Mouse (Mus musculus) kidney, postnatal 10 days (tissue): ENCODE data around the gene Tspan4.
"Not testable (repeated sequence)": the region's sequence is repeated elsewhere in the genome, so short reads cannot be mapped to it uniquely, and the experiment has no call there.

Experiments used
- DNase-seq: peaks from one replicate; pipeline ENCODE4 v3.0.0; 2021; ENCODE audit warnings: mixed read lengths

The Tspan4 gene

DNA sequence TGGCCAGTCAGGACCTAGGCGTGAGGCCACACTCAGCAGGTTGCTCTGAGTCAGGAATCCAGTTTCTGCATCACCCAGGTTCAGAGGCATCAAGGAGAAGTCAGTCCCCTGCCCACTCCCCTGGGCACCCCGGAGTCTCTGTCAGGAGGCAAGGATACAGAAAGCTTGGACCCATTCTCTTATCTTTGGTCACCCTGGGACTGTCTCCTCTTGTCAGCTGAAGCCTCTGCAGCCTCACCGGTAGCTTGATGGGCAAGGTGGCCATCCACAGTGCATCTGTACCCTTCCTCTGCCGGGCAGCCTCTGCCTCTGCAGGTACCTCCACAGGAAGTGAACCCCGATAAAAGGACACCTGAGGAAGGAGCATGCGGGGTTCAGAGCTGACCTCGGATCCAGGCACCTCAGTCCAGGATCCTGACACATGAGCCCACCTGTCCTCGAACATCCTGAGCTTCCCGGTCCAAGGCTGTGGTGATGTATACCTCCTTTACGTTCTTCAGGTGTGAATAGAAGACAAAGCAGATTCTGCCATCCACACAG lies 35.8 kb upstream of the Tspan4 start:
- DNase-seq, result no peak

DNA sequence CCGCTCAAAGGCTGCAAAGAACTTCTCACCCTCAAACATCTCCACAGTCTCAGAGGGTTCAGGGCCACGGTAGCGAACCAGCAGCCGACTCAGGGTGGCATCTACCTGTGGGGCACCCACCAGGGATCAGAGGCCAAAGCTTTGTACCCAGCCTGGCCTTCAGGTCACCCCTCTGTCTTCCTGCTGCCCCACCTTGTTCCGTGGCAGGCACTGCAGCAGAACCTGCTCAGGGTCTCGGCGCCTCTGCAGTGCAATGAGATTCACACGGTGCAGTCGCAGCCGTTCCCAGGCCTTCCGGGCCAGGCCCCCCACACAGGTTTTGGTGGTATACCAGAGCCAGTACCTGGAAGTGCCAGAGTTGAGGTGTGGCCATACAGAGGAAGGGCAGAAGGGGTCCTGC lies 35.2 kb upstream of the Tspan4 start:
- no peak for DNase-seq

DNA sequence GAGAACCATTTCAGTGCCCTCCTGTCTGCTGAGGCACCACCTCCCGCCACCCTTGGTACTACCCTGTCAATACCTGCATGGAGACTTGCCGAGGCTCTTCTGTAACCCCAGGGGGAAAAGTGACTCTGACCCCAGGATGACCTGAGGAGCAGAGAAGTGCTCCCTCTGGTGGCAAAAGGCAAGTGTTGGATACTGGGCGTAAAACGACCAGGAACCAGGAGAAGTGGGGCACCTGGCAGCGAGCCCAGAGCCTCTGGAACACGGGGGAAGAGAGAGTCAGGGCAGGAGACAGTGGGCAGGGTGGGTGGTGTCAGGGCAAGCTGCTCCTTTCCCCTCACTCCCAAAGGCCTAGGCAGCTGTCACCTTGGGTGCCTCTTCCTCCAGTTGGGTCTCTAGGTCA lies 34.4 kb upstream of the Tspan4 start:
- peak; percentile 84 for DNase-seq

DNA sequence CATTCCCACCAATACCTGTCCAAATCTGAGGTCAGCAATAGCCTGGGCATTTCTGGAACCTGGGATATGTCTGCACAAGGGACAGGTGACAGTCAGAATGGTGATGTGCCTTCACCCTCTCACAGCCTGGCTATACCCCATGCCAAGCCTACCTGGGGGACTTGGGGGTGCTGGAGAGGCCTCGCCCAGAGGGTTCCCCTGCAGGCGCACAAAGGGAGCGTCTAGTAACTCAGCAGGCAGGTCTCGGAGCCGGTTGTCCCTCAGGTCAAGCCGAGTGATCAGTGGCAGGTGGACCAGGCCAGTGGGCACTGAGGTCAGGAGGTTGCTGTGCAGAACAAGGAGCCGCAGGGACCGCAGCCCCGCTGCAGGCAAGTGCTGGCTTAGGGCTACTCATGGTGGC lies 33.6 kb upstream of the Tspan4 start:
- no peak for DNase-seq

DNA sequence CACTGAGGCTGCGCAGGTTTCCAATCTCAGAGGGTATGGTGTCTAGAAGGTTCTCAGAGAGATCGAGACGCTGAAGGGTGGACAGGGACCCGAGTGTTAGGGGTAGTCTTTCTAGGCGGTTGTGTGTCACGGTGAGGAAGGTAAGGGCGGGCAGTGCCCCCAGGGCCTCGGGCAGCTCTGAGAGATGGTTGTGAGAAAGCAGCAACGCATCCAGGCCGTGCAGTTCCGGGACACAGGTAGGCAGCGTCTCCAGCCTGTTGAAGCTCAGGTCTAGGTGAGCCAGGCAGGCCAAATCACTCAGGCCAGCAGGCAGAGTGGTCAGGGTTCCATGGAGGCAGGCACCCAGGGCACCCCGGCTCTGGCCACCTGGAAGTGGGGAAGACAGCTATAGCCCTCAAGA lies 32.8 kb upstream of the Tspan4 start:
- DNase-seq, result no peak

DNA sequence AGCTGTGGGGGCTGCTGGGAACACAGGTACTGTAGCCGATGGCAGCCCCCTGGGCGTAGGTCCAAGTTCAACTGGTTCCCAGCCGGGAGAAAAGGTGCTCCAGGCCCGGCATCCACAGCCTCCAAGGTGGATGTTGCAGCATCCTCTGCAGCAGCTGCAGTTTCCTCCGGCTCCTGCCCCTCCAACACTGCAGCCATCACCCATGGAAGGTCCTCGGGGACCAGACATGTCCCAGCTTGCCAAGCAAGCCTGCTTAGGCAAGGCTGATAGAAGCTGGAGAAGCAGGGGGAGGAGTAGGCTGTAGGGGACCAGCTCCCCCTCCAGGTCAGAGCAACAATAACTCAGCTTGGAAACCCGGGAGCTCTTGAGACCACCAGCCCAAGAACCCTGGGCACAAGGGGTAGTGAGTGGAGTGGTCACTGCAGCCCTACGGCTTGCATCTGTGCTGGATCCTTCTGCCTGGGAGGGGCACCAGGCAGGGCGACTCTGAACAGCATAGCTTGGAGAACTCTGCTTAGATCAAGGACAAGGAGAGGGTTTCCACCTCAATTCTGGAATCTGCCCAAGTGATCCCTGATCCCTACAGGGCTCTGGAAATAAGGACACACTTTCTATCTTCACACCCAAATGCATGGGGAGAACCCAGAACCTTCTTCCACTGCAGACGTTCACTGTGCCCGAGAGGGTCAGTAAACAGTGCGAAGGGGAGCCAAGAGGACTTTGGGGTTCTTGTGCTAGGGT lies 31.8 kb upstream of the Tspan4 start:
- peak; percentile 47 for DNase-seq

DNA sequence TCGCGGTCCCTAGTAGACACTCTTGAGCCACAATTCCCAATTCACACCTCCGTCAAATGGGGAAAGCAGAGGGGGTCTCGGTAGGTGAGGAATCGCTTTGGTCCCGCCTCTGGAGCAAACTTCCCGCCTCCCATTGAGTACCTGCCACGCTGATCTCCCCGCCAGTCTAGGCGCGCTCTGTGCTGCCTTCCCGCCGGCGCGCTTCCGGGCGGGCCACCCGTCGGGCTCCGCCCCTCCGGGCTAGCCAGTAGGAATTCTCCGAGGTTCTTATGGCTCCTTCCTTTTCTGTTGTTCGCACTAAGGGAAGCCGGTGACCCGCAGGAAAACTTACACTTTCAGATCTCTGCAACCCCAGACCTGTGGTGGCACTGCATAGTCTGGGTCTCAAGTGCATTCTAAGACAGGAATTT lies 31.2 kb upstream of the Tspan4 start, which contains the start of gene Pidd1:
TSS of gene Pidd1 (minus strand) at position 198 of the 410 bp plus-strand sequence.
- DNase-seq, result peak; percentile 84

DNA sequence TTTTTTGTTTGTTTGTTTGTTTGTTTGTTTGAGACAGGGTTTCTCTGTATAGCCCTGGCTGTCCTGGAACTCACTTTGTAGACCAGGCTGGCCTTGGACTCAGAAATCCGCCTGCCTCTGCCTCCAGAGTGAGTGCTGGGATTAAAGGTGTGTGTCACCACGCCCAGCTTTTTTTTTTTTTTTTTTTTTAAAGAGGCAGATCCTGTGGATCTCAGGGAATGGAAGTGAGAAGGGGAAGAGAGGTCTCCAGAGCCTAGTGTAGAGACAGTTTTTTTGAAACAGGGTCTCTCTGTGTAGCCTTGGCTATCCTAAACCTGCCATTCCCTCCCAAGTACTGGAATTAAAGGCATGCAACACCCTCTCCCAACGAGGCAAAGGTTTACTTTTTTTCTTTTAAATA lies 28.7 kb upstream of the Tspan4 start:
- not testable (repeated sequence) for DNase-seq

DNA sequence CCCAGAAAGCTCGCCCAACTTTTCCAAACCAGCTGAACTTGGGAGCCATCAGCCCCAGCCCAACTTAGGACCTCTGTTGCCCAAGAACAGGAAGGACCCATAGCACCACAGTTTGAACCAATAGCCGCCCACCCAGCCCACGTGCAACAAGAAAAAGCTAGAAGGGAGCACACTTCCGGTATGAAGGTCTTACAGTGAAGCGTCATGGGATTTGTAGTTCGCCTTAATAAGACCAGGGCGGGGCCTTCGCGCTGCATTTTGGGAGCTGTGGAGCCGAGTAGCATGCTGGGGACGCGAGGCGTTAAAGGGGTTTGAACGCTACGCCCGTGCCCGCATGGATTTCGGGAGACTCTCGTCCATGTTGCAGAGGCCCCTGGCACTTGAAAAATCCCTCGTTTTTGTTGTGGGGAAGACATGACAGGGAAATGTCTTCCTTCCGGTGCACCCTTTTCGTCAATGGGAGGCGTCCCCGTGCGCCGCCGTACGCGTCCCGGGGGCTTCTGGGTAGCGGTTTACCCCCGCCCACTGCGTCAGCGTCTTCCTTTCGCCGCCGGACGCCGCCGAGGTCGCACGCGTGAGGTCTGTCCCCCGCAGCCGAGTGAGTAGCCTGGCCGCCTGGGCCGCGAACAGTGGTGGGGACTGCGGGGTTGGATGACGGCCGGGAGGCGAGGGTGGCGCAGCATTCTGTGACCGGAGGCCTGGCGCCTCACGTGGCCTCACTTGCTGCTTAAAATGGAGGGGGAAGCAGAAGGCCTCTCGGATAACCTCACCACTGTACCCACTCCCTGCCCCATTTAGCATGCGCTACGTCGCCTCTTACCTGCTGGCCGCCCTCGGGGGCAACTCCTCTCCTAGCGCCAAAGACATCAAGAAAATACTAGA lies 27.7 kb upstream of the Tspan4 start, which contains the start of gene Rplp2:
TSS of gene Rplp2 (plus strand) at position 261 of the 882 bp plus-strand sequence.
- peak; percentile 96 for DNase-seq

DNA sequence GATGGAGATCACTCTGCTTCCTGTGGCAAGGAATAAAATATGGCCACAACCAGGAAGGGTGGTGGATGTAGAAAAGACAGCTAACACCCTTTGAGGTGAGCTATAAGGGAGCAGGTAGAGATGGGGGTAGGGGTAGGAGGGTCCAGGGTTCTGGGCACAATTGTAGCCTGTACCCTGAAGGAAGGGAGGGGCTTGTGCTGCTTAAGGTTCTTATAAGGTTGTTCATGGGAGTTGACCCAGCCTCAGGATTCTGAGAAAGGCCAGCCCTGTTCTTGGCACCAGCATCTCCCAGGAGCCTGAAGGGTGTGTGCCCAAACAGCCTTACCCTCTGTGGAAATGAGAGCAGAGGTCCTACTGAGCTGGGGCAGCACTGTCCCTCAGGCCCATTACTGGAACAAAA lies 23.1 kb upstream of the Tspan4 start:
- DNase-seq, result no peak

DNA sequence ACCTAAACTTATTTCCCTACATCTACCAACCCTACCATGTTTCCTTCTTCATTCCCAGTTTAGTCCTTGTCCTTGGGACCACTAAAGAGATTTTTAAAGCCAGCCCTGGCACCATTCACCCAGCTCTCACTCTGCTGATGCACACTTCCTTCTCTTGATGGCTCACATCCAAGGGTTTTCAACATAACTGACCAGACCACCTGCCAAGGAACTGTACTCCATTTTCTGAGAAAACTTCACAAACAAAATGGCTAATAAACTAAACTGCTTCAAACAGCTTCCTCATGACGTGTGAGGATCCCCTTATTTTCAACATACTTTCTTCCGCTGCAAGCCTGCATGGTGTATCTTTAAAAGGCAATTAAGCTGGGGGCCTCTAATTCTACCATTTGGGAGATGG lies 21.4 kb upstream of the Tspan4 start:
- DNase-seq, result no peak

DNA sequence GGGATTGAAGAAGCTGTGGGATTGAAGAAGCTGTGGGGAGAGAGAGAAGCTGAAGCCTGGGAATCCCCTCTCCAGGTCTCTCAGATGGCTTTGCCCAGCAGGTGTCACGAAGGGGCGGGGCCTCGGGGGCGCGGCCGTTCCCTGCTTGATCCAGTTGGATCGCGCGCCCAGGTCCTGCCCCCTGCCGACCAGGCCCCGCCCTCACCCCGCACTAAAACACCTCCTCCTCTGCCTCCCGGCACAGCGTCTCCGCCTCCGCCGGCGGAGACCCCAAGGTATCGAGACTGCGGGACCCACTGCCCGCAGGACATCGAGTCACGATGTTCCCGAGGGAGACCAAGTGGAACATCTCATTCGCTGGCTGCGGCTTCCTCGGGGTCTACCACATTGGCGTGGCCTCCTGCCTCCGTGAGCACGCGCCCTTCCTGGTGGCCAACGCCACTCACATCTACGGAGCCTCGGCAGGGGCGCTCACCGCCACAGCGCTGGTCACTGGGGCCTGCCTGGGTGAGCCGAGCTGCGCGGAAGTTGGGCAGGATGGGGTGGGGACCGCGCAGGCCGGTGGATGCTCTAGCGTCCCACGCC lies 20.0 kb upstream of the Tspan4 start, which contains the start of gene Pnpla2:
TSS of gene Pnpla2 (plus strand) at position 232 of the 585 bp plus-strand sequence.
- peak; percentile 99 for DNase-seq

DNA sequence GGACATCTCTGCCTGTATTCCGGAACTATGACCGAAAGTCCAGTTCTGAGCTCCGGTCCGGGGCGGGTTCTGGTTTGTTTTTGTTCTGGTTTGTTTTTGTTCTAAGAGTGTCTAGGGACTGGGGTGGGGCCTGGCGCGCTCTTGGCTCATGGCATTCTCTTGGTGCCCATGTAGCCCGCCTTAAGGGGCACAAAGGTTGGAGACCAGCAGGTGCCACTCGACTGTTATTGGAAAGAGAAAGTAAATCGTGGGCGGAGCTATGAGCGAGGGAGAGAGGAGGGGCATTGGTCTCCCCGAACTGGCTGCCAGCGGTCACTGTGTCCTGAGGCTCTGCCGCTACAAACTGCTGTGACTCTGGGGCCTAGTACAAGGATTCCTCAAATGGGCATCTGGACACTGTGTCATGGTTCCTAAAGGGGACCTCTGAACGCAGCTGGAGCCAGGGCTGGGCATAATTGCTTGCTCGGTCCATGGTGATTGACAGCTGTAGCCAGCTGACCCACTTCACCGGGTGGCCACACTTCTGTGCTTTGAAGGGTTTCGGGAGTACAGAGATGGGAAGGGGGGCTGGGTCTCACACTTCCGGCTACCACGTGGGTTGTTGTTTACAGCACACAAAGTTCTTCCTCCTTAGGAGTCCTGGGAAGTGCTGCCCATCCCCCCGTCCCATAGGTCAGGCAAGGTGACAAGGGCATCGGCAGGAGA lies 19.3 kb upstream of the Tspan4 start:
- DNase-seq, result peak; percentile 83

DNA sequence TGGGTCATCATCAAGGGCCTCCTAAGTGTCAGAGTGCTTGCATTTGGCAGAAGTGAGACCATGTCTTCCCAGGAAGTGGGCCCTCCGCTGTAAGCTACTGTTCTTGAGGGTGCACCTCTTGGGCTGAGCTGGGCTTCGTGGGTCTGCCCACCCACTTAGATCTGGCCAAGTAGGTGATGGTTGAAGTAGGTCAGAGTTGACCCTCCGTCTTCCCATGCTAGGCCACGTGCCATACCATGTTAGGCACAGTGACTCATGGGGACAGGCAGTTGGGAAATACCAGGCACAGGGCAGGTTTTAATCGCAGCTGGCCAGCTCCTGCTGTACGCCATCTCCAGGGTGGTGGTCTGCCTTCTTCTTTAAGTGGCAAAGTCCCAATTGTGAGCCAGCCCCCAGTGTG lies 18.3 kb upstream of the Tspan4 start:
- DNase-seq, result peak; percentile 18

DNA sequence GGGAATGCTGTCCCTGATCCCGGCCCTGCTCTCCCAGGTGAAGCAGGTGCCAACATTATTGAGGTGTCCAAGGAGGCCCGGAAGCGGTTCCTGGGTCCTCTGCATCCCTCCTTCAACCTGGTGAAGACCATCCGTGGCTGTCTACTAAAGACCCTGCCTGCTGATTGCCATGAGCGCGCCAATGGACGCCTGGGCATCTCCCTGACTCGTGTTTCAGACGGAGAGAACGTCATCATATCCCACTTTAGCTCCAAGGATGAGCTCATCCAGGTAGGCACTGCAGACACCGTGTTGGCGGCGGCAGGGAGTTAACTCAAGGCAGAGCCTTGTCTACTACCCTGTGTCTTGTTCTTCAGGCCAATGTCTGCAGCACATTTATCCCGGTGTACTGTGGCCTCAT lies 17.8 kb upstream of the Tspan4 start:
- DNase-seq, result peak; percentile 14

DNA sequence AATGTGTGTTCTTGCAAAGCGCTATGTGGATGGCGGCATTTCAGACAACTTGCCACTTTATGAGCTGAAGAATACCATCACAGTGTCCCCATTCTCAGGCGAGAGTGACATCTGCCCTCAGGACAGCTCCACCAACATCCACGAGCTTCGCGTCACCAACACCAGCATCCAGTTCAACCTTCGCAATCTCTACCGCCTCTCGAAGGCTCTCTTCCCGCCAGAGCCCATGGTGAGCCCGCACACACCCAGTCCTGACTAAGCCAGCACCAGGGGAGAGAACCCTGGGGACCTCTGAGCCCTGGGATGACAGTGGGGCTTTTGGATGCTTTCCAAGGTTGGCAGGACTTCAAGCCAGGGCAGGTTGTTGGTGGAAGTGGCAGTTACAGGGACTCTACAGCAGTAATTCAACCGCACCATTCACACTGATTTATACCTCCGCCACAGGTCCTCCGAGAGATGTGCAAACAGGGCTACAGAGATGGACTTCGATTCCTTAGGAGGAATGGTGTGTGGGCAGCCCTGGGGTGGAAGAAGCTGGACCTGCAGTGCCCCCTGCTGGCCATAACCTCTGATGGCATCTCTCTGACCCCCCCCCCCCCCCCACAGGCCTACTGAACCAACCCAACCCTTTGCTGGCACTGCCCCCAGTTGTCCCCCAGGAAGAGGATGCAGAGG lies 16.9 kb upstream of the Tspan4 start:
- peak; percentile 76 for DNase-seq

DNA sequence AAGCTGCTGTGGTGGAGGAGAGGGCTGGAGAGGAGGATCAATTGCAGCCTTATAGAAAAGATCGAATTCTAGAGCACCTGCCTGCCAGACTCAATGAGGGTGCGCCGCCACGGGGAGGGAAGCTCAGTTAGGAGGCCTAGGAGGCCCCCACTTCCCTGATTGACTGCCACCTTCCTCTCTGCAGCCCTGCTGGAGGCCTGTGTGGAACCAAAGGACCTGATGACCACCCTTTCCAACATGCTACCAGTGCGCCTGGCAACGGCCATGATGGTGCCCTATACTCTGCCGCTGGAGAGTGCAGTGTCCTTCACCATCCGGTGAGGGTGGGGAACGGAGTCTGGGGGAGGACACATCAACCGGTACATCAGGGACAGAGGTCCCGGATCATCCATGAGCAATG lies 16.4 kb upstream of the Tspan4 start:
- no peak for DNase-seq

DNA sequence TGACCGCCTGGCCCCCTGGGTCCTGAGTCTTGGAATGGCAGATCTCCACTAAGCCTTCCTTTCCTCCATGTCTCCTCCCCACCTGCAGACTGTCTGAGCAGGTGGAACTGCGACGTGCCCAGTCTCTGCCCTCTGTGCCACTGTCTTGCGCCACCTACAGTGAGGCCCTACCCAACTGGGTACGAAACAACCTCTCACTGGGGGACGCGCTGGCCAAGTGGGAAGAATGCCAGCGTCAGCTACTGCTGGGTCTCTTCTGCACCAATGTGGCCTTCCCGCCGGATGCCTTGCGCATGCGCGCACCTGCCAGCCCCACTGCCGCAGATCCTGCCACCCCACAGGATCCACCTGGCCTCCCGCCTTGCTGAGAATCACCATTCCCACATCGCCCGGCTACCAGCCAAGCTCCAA lies 15.7 kb upstream of the Tspan4 start:
- peak; percentile 33 for DNase-seq

DNA sequence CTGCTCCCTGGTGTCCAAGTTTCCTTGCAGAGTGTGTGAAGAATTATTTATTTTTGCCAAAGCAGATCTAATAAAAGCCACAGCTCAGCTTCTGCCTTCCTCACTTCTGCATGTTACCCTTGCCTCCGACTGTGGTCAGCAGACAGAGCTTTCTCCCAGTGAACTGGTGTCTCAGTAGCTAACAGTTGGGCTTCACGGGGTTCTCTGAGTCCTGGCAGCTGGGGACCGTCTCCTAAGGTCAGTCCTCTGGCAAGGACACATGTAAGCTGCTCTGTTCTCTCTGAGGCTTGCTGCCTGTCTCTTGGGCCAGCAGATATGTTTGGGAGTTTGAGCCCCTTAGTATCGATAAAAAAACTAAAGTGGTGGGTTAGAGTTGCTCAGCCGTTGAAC lies 15.0 kb upstream of the Tspan4 start:
- peak; percentile 56 for DNase-seq

DNA sequence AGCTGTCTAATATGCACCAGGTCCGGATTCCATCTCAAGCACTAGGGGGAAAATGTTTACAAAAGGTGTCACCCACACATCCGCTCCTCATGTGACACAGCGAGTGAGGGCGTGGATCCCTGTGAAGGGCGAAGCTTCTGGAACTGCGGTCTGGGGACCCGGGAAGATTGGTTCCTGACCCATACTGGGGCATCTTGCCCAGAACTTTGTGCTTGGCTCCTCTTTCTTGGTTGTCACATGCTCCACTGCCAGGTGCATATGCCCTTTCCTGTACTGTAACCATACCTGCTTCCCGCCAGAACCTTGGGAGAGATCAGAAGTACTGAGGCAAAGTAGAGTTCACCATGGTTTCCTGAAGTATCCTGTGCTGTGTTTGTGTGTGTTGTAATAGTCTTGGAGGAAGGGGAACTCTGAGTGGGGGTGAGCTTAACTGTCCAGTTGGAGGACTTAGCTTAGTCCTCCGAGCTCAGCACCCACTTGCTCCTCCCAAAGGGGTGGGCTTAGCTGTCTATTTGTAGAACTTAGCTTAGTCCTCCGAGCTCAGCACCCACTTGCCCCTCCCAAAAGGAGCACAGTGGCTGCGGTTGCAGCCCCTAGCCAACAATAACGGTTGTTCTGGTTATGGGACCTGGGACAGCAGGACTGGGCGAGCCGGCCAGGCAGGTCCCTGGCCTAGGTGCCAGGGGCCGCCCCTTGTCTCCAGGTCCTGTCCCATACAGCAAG lies 14.5 kb upstream of the Tspan4 start, which contains the start of gene Cracr2b:
TSS of gene Cracr2b (plus strand) at position 704 of the 723 bp plus-strand sequence.
- DNase-seq, result peak; percentile 32
